Mouse (Mus musculus) frontal cortex, postnatal 10 days (tissue): ENCODE measurements around the gene Slco2a1.

Experiments
- DNase-seq, 2 experiments: peaks; one replicate each; pipeline ENCODE4 v3.0.0; 2022; ENCODE audit warnings: low spot score in 2 of 2, mixed read lengths in 1 of 2

The Slco2a1 gene

DNA sequence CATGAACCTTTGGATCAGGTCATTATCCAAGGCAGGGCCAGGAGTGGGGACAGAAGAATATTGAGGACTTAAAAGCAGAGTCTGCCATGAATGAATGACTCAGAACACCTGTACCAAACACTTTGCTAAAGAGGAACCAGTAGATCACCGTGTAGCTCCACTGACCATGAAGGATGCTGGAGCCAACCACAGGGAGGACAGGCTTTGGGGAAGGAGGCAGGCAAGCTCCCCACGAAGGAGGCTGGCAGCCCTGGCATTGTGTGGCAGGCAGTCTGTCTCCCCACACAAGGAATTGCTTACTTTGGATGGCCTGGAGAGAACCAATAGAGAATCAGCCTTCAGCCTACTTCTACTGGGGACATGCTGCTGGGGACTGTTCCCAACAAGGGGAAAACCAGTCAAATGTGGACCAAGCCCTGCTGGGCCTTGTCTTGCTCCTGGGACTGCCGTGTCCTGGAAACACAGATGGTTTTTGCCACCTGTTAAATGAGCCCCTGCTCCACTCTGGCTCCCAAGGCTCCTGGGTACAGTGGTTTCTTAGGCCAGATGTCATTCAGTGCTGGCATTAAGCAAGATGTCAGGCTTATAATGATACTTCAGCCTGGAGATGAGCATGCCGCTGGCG, 130.3 kb downstream of the Slco2a1 start:
- no peak for DNase-seq

DNA sequence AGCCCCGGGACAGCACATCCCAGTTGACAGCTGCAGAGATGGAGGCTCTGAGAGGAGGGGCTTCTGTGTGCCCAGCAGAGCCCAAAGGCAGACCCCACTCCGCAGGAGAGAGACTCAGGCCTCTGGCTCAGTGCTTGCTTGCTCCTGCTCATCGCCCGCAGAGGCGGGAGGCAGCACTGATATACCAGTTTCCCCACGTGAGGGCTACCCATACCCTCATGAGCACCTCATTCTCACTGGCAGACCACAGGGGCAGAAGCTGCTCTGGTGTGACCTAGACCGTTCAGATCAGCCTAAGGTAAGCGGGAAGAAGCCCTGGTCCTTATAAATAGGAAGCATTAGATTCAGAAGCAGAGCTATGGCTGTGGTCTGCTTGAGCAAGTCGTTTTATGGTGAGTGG, 131.3 kb downstream of the Slco2a1 start:
- DNase-seq, result no peak

DNA sequence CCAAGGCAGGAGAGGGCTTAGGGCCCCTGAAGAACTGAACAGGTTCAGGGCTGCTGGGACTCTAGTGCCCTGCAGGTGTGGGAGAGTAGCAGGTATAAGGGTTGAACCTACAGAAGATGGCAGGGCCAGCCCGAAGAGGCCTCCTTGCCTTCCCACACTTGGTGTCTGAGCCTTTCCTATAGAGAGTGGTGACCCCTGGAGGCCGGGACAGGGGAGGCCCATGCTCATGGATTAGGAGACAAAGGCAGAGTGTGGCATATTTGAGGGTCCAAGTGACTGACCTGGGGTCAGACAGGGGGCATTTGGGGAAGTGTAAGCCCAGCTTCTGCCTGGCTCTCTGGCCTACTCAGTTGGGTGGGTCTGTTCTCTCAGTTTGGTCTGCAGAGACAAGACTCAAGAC, 131.7 kb downstream of the Slco2a1 start:
- peak in 1 of 2 experiments; percentile 10 for DNase-seq

DNA sequence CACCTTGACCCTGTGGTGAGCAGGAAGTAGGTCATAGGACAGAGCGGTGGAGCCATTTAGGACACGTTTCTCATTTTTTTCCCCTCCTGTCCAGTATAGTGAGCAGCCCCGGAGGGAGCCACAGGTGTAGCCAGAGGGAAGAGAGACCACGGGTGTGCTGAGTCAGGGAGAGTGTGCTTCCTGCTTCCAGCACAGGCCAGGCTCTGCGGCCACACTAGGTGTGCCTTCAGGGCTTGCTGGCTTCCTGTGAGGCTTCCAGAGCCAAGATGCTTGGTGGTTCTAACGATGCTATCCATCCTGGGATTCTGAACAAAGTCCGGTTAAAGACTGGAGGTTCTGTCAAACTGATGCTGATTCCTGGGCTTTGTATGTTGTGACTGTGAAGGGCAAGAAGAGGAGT, 133.0 kb downstream of the Slco2a1 start:
- DNase-seq, result no peak

DNA sequence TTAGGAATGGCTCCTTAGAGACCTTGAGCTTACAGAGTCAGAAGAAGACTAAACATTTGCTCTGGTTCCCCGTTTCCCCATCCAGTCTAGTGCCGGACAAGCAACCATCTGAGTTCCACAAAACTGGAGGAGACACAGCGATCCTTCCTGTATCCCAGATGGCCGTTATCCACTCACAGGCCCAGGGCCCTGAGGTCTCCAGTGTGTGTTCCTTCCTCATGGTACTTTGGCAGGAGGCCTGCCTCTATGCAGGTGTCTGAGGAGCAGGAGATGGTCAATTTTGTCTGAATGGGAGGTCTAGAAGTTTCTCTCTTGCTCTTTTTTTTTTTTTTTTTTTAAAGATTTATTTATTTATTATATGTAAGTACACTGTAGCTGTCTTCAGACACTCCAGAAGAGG, 136.2 kb downstream of the Slco2a1 start:
- no peak for DNase-seq

DNA sequence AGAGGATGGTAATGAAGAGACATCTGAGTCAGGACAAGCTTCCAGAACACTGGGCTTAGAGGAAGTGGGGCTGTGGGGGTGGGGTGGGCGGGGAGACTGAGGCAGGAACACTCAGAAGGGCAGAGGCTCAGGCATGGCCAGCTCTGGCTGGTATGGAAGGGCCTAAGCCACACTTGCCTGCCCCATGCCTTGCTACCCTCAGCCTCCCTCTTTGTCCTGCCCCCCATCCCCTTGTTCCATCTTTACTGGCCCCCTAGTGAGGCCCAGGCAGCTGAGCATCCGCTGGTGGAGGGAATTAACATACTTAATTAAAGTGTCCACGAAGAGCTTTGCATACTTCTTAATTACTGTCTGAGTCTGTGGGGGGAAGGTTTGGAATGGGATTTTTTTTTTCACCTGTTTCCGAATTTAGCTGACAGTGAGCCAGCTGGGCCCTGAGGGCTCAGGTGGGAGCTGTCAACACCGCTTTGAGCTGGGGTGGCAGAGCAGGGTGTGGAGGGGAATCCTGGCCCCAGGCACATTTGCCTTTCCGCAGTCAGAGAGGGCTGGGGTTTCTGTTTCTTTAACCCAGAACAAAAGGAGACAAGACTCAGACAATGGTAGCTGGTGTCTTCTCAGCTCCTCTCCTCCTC, 145.1 kb downstream of the Slco2a1 start:
- no peak for DNase-seq

DNA sequence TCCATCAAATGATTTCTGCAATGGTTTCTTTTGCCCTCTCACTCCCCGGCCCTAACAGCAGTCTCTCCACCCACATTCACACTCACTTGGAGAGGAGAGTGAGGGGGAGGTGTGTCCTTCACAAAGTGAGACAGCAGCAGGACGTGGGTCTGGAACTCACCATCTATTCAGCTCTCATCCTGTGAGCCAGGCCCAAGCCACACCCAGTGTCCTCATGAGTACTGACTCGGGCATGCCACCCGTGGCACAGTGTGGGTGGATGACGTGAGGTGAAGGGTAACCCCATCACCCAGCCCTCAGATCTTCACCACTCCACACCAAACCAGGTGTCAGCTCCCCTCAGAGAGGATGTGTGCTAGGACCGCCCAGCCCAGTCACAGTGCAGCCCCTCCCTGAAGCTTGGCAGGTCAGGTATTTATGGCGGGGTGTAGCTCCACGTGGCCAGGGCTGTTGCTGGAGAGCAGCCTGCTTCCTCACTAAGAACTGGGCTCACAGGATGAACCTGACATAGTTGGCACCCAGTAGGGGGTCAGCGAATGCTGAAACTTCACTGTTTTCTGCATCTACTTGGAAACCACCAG, 146.0 kb downstream of the Slco2a1 start:
- DNase-seq, result no peak

DNA sequence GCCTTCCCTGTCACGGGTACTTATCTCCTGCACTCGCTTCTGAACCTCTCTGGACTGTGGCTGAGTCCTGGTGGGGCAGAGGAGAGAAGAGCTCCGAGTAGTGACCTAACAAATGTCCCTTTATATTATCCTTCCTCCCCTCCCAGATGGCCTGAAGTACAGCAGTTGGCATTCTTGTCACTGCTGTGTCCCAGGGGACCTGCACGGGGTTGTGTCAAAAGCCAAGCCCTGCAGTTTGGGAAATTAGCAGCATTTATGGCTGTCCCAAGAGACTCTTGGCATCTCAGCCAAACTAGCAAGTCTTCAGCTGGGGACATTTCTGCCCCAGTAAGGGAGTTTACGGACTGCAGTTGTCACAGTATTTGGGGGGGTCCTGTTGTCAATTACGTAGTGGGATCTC, 151.0 kb downstream of the Slco2a1 start:
- DNase-seq, result no peak

DNA sequence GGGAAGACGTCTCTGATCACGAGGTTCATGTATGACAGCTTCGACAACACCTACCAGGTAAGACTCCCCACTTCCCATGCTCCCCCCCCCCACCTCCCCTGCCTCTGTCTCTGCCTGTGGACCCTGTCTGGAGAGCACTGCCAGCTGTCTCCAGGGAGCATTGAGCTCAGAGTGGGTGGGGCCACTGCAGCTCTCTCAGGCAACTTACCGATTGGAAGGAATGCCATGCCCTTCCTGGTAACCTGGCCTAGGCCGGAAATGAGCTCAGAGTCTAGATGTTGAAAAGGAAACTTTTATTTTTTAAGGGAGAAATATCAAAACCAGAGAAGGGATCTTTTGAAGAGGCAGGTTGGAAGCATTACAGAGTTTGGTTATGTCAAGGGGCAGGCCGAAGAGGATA, 151.9 kb downstream of the Slco2a1 start:
- DNase-seq, result no peak

DNA sequence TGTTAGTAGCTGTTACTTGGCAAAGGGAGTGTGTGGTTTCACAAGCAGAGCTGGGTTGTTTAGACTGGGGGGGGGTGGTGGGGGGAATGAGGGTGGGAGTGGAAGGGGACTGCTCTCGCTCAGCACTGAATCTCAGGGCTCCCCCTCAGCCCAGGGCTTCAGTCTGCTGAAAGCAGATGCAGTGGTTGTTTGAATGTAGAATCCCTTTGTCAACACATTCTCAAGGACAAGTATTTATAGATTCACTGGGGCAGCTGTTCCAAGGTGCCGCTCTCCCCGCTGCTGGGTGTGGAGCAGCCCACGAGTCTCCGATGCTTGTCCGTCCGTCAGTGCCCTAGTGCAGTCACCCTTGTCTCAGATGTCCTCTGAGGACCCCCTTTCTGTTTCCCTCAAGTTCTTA, 152.8 kb downstream of the Slco2a1 start:
- DNase-seq, result no peak

DNA sequence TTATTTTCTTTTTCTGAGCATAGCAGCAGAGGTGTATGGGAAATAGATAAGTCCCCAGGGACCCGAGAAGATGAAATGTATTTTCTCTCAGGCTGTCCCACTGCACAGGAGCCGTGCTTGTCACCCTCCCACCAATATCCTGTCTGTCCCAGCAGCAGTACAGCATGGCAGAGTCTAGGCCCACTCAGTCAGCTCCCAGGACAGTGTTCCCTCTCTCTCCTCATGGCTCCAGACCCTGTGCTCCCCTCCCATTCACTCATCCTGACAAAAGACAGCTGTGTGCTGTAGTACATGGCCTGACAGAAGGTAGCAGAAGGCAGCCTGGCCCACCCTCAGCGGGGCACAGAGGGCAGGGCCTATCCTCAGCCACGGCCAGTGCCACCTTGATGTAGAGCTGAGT, 155.4 kb downstream of the Slco2a1 start:
- no peak for DNase-seq

DNA sequence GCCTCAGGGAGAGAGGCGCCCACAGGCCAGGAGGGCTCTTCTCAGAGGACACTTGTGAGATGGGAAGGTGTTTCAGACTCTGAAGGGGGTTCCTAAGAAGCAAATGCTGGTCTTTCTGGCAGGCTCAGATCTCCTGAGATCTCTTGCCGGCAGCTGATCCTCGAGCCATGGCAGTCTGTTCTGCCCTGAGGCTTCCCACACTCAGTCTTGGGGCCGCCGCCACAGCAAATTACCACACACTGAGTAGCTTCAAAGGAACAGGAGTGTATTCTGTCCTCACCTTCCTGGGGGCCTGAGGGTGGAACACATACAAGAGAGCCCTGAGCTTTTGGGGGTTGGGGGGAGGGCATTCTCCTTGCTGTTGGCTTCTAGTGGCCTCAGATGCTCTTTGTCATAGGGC, 156.8 kb downstream of the Slco2a1 start:
- no peak for DNase-seq
